Mouse (Mus musculus): ENCODE data around the gene Pkdrej. TPM values are rescaled to one million over a fixed set of nuclear protein-coding genes. Genes with fewer than 3 reads are reported as not detected.
A peak's percentile ranks its signal among the peaks of the same experiment; 100 is the strongest.

Gene Pkdrej
- total RNA-seq, 1 experiment, result 0.09 TPM

DNA sequence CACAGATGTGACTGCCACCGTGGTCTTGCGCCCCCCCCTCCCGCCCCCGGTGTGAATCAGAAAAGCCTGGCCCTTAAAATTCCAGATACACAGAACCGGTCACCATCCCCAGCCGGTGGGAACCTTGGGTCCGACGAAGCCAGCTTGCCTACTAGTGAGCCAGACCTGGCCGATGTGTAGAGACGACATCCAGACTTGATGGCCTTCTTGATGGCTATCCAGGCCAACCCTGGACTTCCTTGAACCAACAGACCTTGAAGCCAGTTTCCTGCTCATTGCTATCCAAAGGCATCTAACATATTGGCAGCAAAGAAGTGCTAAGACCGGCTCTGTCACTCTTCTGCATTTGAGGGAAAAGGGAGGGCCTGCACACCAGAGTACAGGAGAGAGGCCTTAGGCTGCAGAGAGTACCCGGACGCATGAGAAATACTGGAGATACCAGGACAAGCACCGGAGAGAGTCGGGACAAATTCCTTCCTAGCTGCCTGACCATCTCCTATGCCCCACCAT, 37.5 kb upstream of the Pkdrej start:
- H3K27ac ChIP-seq (ENCODE audit: insufficient read depth, low read depth, low read length, poor library complexity, severe bottlenecking), result no peak overlapping the region; the same call in 1 of the 2 replicates
- no peaks in the 10 kb centered on the region for H3K9me3 ChIP-seq (ENCODE audit: control insufficient read depth, insufficient read depth, low read depth, low read length)
- peak overlapping the region; percentile 66 to 75 for H3K4me3 ChIP-seq (ENCODE audit: insufficient read depth in 1 of 2, low read depth in 1 of 2, low read length in 2 of 2, poor library complexity in 1 of 2, severe bottlenecking in 1 of 2)
- TF ChIP-seq CHD2 (IDR thresholded peaks at IDR 0.05; ENCODE audit: low read depth, low read length), result no peak
- no peak for TF ChIP-seq ZNF384 (IDR thresholded peaks at IDR 0.05; ENCODE audit: low read depth, low read length)
- no peak for TF ChIP-seq MAFK (IDR thresholded peaks at IDR 0.05; ENCODE audit: insufficient read depth, low read depth, low read length)
- H3K9ac ChIP-seq (ENCODE audit: insufficient read depth, low read depth, low read length, poor library complexity, severe bottlenecking), result peak overlapping the region; percentile 75; the same call in 1 of the 2 replicates
- no peak for DNase-seq (ENCODE audit: low read depth, low spot score)
- H3K36me3 ChIP-seq (ENCODE audit: control insufficient read depth, insufficient read depth, low read length, poor library complexity, severe bottlenecking), result peaks cover 22% of the 10 kb centered on the region
- in situ Hi-C loops (cut with MboI; ENCODE audit: low sequenced_read_pairs in 2 of 2, unreplicated experiment in 2 of 2), result no loop called here
- peaks cover 6 to 8% of the 10 kb centered on the region in 2 experiments; a peak in 3 of 4 replicates for H3K4me1 ChIP-seq (ENCODE audit: control insufficient read depth in 2 of 2, insufficient read depth in 2 of 2, low read length in 2 of 2, poor library complexity in 1 of 2)

DNA sequence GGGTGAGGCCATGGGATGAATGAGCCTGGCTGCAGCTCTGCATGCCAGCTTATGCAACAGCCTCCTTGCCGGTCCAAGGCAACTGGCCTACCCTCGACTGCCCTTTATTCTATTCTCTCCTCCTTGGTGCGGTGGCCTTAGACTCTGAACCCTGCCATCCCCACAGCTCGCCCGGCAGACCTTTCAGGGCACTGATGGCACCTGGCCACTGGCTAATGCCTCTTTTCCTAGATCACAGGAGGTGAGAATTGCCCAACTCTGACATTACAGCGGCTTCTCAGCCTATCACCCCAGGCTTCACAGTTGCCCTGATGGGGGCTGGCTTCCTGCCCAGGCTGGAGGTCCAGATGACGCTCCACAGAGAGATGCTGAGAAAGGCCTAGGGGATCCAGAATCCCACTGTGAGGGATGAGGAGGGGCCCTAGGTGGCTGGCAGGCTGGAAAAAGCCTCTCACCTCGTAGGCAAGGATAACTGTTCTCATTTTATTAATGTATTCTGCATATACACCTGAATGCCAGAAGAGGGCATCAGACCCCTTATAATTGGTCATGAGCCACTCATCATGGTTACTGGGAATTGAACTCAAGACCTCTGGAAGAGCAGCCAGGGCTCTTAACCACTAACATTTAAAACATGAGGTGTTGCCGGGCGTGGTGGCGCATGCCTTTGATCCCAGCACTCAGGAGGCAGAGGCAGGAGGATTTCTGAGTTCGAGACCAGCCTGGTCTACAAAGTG, 30.3 kb upstream of the Pkdrej start:
- no peak overlapping the region for H3K4me3 ChIP-seq (ENCODE audit: insufficient read depth in 1 of 2, low read depth in 1 of 2, low read length in 2 of 2, poor library complexity in 1 of 2, severe bottlenecking in 1 of 2)
- no peak for DNase-seq (ENCODE audit: low read depth, low spot score)
- H3K9me3 ChIP-seq (ENCODE audit: control insufficient read depth, insufficient read depth, low read depth, low read length), result no peaks in the 10 kb centered on the region
- no peak overlapping the region for H3K27ac ChIP-seq (ENCODE audit: insufficient read depth, low read depth, low read length, poor library complexity, severe bottlenecking)
- H3K36me3 ChIP-seq (ENCODE audit: control insufficient read depth, insufficient read depth, low read length, poor library complexity, severe bottlenecking), result no peaks in the 10 kb centered on the region
- H3K4me1 ChIP-seq (ENCODE audit: control insufficient read depth in 2 of 2, insufficient read depth in 2 of 2, low read length in 2 of 2, poor library complexity in 1 of 2), result no peaks in the 10 kb centered on the region
- no peak overlapping the region for H3K9ac ChIP-seq (ENCODE audit: insufficient read depth, low read depth, low read length, poor library complexity, severe bottlenecking)
- in situ Hi-C loops (cut with MboI; ENCODE audit: low sequenced_read_pairs in 2 of 2, unreplicated experiment in 2 of 2), result no loop called here
- TF ChIP-seq MAFK (IDR thresholded peaks at IDR 0.05; ENCODE audit: insufficient read depth, low read depth, low read length) (no peak), ZC3H11A (IDR thresholded peaks at IDR 0.05; ENCODE audit: borderline replicate concordance, low read depth, low read length) (no peak), ZNF384 (IDR thresholded peaks at IDR 0.05; ENCODE audit: low read depth, low read length) (no peak), HCFC1 (IDR thresholded peaks at IDR 0.05; ENCODE audit: borderline replicate concordance, insufficient read depth, low read length) (no peak), CHD2 (IDR thresholded peaks at IDR 0.05; ENCODE audit: low read depth, low read length) (no peak)

DNA sequence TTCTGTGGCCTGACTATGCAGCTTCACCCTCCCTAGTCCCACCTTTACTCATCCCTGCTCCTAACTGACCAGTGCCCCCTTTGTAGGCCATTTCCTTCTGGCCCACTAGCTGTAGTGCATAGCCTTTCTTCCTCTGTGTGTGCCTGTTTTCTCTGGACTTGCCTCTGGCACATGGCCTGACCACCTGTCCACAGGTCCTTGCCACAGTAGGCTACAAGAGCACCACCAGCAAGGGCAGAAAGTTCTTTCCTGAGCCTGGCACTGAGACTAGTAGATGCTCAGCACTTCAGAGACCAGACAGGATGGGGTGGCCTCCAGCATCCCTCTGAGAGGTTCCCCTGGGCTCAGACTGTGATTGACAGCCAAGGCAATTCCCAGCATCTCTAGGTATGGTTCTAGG, 23.5 kb upstream of the Pkdrej start:
- no peaks in the 10 kb centered on the region for H3K9me3 ChIP-seq (ENCODE audit: control insufficient read depth, insufficient read depth, low read depth, low read length)
- H3K9ac ChIP-seq (ENCODE audit: insufficient read depth, low read depth, low read length, poor library complexity, severe bottlenecking), result no peak overlapping the region
- no peak overlapping the region for H3K4me3 ChIP-seq (ENCODE audit: insufficient read depth in 1 of 2, low read depth in 1 of 2, low read length in 2 of 2, poor library complexity in 1 of 2, severe bottlenecking in 1 of 2)
- in situ Hi-C loops (cut with MboI; ENCODE audit: low sequenced_read_pairs in 2 of 2, unreplicated experiment in 2 of 2), result no loop called here
- H3K27ac ChIP-seq (ENCODE audit: insufficient read depth, low read depth, low read length, poor library complexity, severe bottlenecking), result no peak overlapping the region
- H3K4me1 ChIP-seq (ENCODE audit: control insufficient read depth in 2 of 2, insufficient read depth in 2 of 2, low read length in 2 of 2, poor library complexity in 1 of 2), result peaks cover 0 to 12% of the 10 kb centered on the region in 2 experiments; a peak in 2 of 4 replicates
- no peak for DNase-seq (ENCODE audit: low read depth, low spot score)
- H3K36me3 ChIP-seq (ENCODE audit: control insufficient read depth, insufficient read depth, low read length, poor library complexity, severe bottlenecking), result no peaks in the 10 kb centered on the region
- no peak for TF ChIP-seq ZC3H11A (IDR thresholded peaks at IDR 0.05; ENCODE audit: borderline replicate concordance, low read depth, low read length)
- no peak for TF ChIP-seq HCFC1 (IDR thresholded peaks at IDR 0.05; ENCODE audit: borderline replicate concordance, insufficient read depth, low read length)
- no peak for TF ChIP-seq ZNF384 (IDR thresholded peaks at IDR 0.05; ENCODE audit: low read depth, low read length)
- no peak for TF ChIP-seq MAFK (IDR thresholded peaks at IDR 0.05; ENCODE audit: insufficient read depth, low read depth, low read length)
- TF ChIP-seq CHD2 (IDR thresholded peaks at IDR 0.05; ENCODE audit: low read depth, low read length), result no peak

DNA sequence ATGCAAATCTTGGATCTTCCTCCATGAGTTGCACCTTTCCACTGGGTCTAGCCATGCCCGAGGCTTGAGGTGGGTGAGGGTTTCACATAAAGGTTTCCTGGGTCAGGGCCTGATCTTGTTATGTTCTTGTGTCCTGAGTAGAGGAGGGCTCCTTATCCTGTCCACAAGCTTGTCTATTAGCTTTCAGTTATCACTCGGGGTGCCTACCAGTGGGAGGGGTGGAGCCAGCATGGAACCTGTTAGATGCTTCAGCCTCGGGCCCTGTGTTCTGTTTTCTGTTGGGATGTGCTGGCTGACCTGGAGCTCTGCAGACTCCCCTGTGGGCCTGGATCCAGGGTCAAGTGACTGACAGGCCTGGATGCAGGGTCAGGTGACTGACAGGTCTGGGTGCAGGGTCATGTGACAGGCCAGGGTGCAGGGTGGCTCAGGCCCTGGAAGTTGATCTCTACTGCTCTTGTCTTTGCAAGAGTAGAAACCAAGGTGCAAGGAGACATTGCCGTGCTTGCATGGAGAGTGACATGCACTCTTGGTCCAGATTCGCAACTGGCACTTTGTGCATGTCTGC, 20.3 kb upstream of the Pkdrej start:
- in situ Hi-C loops (cut with MboI; ENCODE audit: low sequenced_read_pairs in 2 of 2, unreplicated experiment in 2 of 2), result no loop called here
- H3K4me3 ChIP-seq (ENCODE audit: insufficient read depth in 1 of 2, low read depth in 1 of 2, low read length in 2 of 2, poor library complexity in 1 of 2, severe bottlenecking in 1 of 2), result no peak overlapping the region
- DNase-seq (ENCODE audit: low read depth, low spot score), result no peak
- no peak overlapping the region for H3K27ac ChIP-seq (ENCODE audit: insufficient read depth, low read depth, low read length, poor library complexity, severe bottlenecking)
- TF ChIP-seq MAFK (IDR thresholded peaks at IDR 0.05; ENCODE audit: insufficient read depth, low read depth, low read length), result no peak
- TF ChIP-seq ZNF384 (IDR thresholded peaks at IDR 0.05; ENCODE audit: low read depth, low read length), result no peak
- no peak for TF ChIP-seq CHD2 (IDR thresholded peaks at IDR 0.05; ENCODE audit: low read depth, low read length)
- no peak for TF ChIP-seq HCFC1 (IDR thresholded peaks at IDR 0.05; ENCODE audit: borderline replicate concordance, insufficient read depth, low read length)
- no peak for TF ChIP-seq ZC3H11A (IDR thresholded peaks at IDR 0.05; ENCODE audit: borderline replicate concordance, low read depth, low read length)
- no peaks in the 10 kb centered on the region for H3K9me3 ChIP-seq (ENCODE audit: control insufficient read depth, insufficient read depth, low read depth, low read length)
- no peaks in the 10 kb centered on the region for H3K36me3 ChIP-seq (ENCODE audit: control insufficient read depth, insufficient read depth, low read length, poor library complexity, severe bottlenecking)
- no peak overlapping the region for H3K9ac ChIP-seq (ENCODE audit: insufficient read depth, low read depth, low read length, poor library complexity, severe bottlenecking)
- peaks cover 0 to 12% of the 10 kb centered on the region in 2 experiments; a peak in 2 of 4 replicates for H3K4me1 ChIP-seq (ENCODE audit: control insufficient read depth in 2 of 2, insufficient read depth in 2 of 2, low read length in 2 of 2, poor library complexity in 1 of 2)
